Mouse (Mus musculus) intestine, embryonic 15.5 days (tissue): Measurements from ENCODE around the gene 2610028H24Rik. TPM values are rescaled to one million over a fixed set of nuclear protein-coding genes. Genes with fewer than 3 reads are reported as not detected.

Experiments
- ATAC-seq: fragments of 200-750 bp; cut with Nextera tagmentation; 2 replicates; pipeline ENCODE4 v1.8.0; 2017; ENCODE audit warnings: moderate TSS enrichment, moderate library complexity
- H3K27ac ChIP-seq: fragments of 300-500 bp; sonication (generic); 2 replicates; pipeline ENCODE4 v1.5.1; 2015; ENCODE audit warnings: mild to moderate bottlenecking, inconsistent platforms
- H3K27me3 ChIP-seq: fragments of 300-500 bp; sonication (generic); replicated peaks from 2 replicates; pipeline ENCODE4 v1.6.1; 2015; ENCODE audit warnings: inconsistent platforms
- H3K36me3 ChIP-seq: fragments of 300-500 bp; sonication (generic); 2 replicates; pipeline ENCODE4 v1.6.1; 2015; ENCODE audit warnings: inconsistent platforms
- H3K4me1 ChIP-seq: fragments of 300-500 bp; sonication (generic); replicated peaks from 2 replicates; pipeline ENCODE4 v1.6.1; 2015; ENCODE audit warnings: inconsistent platforms
- H3K4me2 ChIP-seq: fragments of 300-500 bp; sonication (generic); replicated peaks from 2 replicates; pipeline ENCODE4 v1.6.1; 2015; ENCODE audit warnings: mild to moderate bottlenecking, inconsistent platforms
- H3K4me3 ChIP-seq: fragments of 300-500 bp; sonication (generic); replicated peaks from 2 replicates; pipeline ENCODE4 v1.5.1; 2015; ENCODE audit warnings: inconsistent platforms
- H3K9ac ChIP-seq: fragments of 300-500 bp; sonication (generic); 2 replicates; pipeline ENCODE4 v1.6.1; 2015; ENCODE audit warnings: inconsistent platforms
- H3K9me3 ChIP-seq: fragments of 300-500 bp; sonication (generic); 2 replicates; pipeline ENCODE4 v1.6.1; 2016; ENCODE audit warnings: inconsistent platforms
- WGBS: fragments of 180-500 bp; shearing (Covaris S2); methylation state at CpG from one replicate; pipeline ENCODE4 v1.1.7; 2015; 5-methylcytosine and 5-hydroxymethylcytosine counted together
- polyA plus RNA-seq: library from polyadenylated mRNA; unstranded; fragments of >200 nt; fragmentation: Nextera tagmentation; extraction: Ambion mirVana; gene quantifications from 2 replicates; pipeline ENCODE4 v1.2.1, GENCODE M21; 2015

2610028H24Rik gene
- polyA plus RNA-seq, 1 experiment from 2014 or later, result not detected

- Histone ChIP-seq H3K4me3 (no peak overlapping the region), H3K36me3 (peaks cover 22% of the 10 kb centered on the region), H3K4me1 (no peaks in the 10 kb centered on the region), H3K9me3 (no peaks in the 10 kb centered on the region), H3K27ac (no peak overlapping the region), H3K9ac (no peak overlapping the region), H3K27me3 (no peaks in the 10 kb centered on the region), H3K4me2 (no peak overlapping the region)
- 91% methylated on average over 7 of the region's 7 CpGs for WGBS
- no peak for ATAC-seq
These were observed 47.5 kb downstream of the 2610028H24Rik start for GRCm38 (mm10) chr10:76496366-76496765.

GRCm38 (mm10) chr10:76497522-76497921, 48.6 kb downstream of the 2610028H24Rik start:
- Histone ChIP-seq H3K9me3 (no peaks in the 10 kb centered on the region), H3K4me1 (no peaks in the 10 kb centered on the region), H3K27me3 (no peaks in the 10 kb centered on the region), H3K9ac (no peak overlapping the region), H3K4me3 (no peak overlapping the region), H3K27ac (no peak overlapping the region), H3K4me2 (no peak overlapping the region), H3K36me3 (peaks cover 21% of the 10 kb centered on the region)
- WGBS, result 92% methylated on average over 4 of the region's 4 CpGs
- no peak for ATAC-seq

- 65% methylated on average over 11 of the region's 11 CpGs for WGBS
- peaks cover 33% of the 10 kb centered on the region for H3K36me3 ChIP-seq
- H3K4me3 ChIP-seq, result no peak overlapping the region
- H3K4me2 ChIP-seq, result 0 out of 2 replicates have a peak overlapping the region, but pooled peaks have one; percentile 7
- no peak overlapping the region for H3K9ac ChIP-seq
- no peaks in the 10 kb centered on the region for H3K9me3 ChIP-seq
- peak; percentile 81 for ATAC-seq
- H3K27me3 ChIP-seq, result no peaks in the 10 kb centered on the region
- H3K27ac ChIP-seq, result no peak overlapping the region
- no peaks in the 10 kb centered on the region for H3K4me1 ChIP-seq
These were observed 55.5 kb downstream of the 2610028H24Rik start for GRCm38 (mm10) chr10:76504271-76504943.

GRCm38 (mm10) chr10:76505865-76506264, 57.0 kb downstream of the 2610028H24Rik start:
- Histone ChIP-seq H3K9ac (no peak overlapping the region), H3K4me3 (no peak overlapping the region), H3K36me3 (peaks cover 31% of the 10 kb centered on the region), H3K9me3 (no peaks in the 10 kb centered on the region), H3K27ac (no peak overlapping the region), H3K4me1 (no peaks in the 10 kb centered on the region), H3K27me3 (no peaks in the 10 kb centered on the region), H3K4me2 (no peak overlapping the region)
- no peak for ATAC-seq
- WGBS, result 92% methylated on average over 7 of the region's 7 CpGs

Other genes with a start within 250 kb of the 2610028H24Rik start
- gene Prmt2, start 211.2 kb upstream of the 2610028H24Rik start, polyA plus RNA-seq, result 42.6 and 43.7 TPM in 2 replicates
- 2.2 and 2.6 TPM in 2 replicates for gene S100b, start 195.2 kb upstream of the 2610028H24Rik start, polyA plus RNA-seq
- gene Dip2a, start 103.8 kb upstream of the 2610028H24Rik start, polyA plus RNA-seq, result 9.0 and 10.2 TPM in 2 replicates
- gene AC141477.1, start 8.6 kb upstream of the 2610028H24Rik start, polyA plus RNA-seq, result 2.0 TPM in 1 of 2 replicates, not detected in the other
- gene Pcnt, start 6.3 kb upstream of the 2610028H24Rik start, polyA plus RNA-seq, result 11.2 and 11.7 TPM in 2 replicates
- gene Mcm3ap, start 19.8 kb downstream of the 2610028H24Rik start, polyA plus RNA-seq, result 37.3 and 42.1 TPM in 2 replicates
- 5.3 and 5.5 TPM in 2 replicates for gene Ybey, start 20.0 kb downstream of the 2610028H24Rik start, polyA plus RNA-seq
- gene Lss, start 82.5 kb downstream of the 2610028H24Rik start, polyA plus RNA-seq, result 60.2 and 67.2 TPM in 2 replicates
- not detected in 2 replicates for gene Spatc1l, start 113.2 kb downstream of the 2610028H24Rik start, polyA plus RNA-seq
- 0.64 and 1.3 TPM in 2 replicates for gene Ftcd, start 126.6 kb downstream of the 2610028H24Rik start, polyA plus RNA-seq
- 274 and 282 TPM in 2 replicates for gene Col6a2, start 174.5 kb downstream of the 2610028H24Rik start, polyA plus RNA-seq